Mouse (Mus musculus) macrophage (primary cell): ENCODE data around the gene Ercc5. TPM values are rescaled to one million over a fixed set of nuclear protein-coding genes. Genes with fewer than 3 reads are reported as not detected.

Source experiments
- H3K27ac ChIP-seq: fragments of 350-480 bp; formaldehyde crosslinking; 2 replicates; pipeline ENCODE4 v1.9.0; 2021
- H3K36me3 ChIP-seq: fragments of 350-480 bp; formaldehyde crosslinking; 2 replicates; pipeline ENCODE4 v1.9.0; 2021; ENCODE audit errors: inconsistent target
- H3K4me3 ChIP-seq: fragments of 350-480 bp; formaldehyde crosslinking; 2 replicates; pipeline ENCODE4 v1.9.0; 2021; ENCODE audit errors: inconsistent target
- H3K79me2 ChIP-seq: fragments of 350-480 bp; formaldehyde crosslinking; 2 replicates; pipeline ENCODE4 v1.9.0; 2021; ENCODE audit errors: inconsistent target
- WGBS: methylation state at CpG from one replicate; pipeline ENCODE4 v1.1.7; 2026; ENCODE audit warnings: inconsistent platforms; ENCODE audit not compliant: missing documents; 5-methylcytosine and 5-hydroxymethylcytosine counted together
- polyA plus RNA-seq: library from polyadenylated mRNA; stranded (reverse); fragments of 250-400 nt; gene quantifications from 3 replicates; pipeline ENCODE4 v1.2.4, GENCODE M21; 2018; ENCODE audit warnings: inconsistent platforms

Ercc5 gene
- polyA plus RNA-seq, 1 experiment from 2014 or later, result 9.2 TPM

DNA sequence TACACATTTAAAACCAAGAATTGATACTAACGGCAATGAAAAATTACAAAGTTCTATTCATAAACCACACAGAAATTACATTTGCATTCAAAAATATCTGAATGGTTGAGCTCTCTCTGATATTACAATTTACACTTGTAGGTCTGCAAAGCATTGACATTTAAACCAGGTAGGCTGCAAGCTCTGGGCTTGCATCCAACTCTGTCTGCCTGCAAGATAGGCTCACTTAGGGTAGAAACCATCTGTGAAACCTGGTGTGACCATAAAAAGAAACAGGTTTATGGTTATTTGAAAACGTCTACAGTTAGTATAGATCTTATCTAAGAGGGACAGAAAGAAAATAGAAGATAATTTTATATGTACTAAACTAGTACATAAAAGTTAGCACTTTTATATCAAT lies 69.6 kb downstream of the Ercc5 start:
- Histone ChIP-seq H3K36me3 (no peaks in the 10 kb centered on the region), H3K79me2 (no peaks in the 10 kb centered on the region), H3K4me3 (no peak overlapping the region), H3K27ac (no peak overlapping the region)
- WGBS, result 62% methylated on average over 2 of the region's 2 CpGs

DNA sequence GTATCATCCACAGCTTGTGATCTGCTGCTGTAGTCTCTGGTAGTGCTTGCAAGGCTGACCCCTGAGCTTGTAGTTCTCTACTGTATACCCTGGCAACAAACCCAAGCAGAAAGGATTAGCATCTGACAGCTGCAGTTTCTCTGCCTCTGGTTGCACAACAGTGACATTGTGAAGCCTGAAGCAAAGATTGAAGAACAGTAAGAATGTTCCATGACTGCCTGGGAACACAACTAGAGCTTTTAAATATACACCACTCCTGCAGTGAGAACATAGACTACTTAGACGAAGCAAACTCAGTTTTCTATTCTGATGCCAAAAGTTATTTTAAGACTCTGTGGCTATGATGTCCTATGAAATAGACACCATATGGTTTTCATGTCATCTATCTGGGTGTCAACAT lies 71.3 kb downstream of the Ercc5 start, which contains the start of gene Mettl21e:
TSS of gene Mettl21e (minus strand) at position 86 of the 400 bp plus-strand sequence.
- no peaks in the 10 kb centered on the region for H3K79me2 ChIP-seq
- H3K27ac ChIP-seq, result no peak within 1 kb of the TSS
- H3K36me3 ChIP-seq, result no peaks in the 10 kb centered on the region
- 100% methylated on average over 1 of the region's 1 CpGs for WGBS
- no peak within 1 kb of the TSS for H3K4me3 ChIP-seq

DNA sequence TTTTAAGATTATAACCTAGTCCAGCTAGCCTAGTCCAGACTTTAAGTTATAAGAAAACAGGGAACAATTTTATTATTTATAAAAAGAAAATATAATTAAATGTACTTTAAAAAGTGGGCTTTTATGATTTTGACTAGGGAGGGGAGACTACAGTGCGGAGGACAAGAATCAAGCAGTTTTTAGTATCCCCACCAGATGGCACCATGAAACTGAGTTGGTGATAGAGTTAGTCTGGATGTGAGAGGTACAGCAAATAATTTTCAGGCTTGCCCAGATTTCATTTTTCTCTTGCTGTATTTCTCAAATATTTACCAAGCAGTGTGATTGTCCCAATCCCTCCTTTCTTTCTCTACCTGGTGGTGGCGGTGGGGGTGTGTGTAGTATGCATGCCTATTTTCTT lies 81.5 kb downstream of the Ercc5 start:
- Histone ChIP-seq H3K36me3 (no peaks in the 10 kb centered on the region), H3K79me2 (no peaks in the 10 kb centered on the region), H3K27ac (no peak overlapping the region), H3K4me3 (no peak overlapping the region)
- WGBS, result 66% methylated on average over 2 of the region's 2 CpGs

Other genes starting within 250 kb of the Ercc5 start
- 34.3 to 46.0 TPM (median 42.9 TPM) in 3 replicates for gene Tpp2, start 214.1 kb upstream of the Ercc5 start, polyA plus RNA-seq
- not detected in 3 replicates for gene Mettl21c, start 127.7 kb upstream of the Ercc5 start, polyA plus RNA-seq
- gene Gm8251, start 85.8 kb upstream of the Ercc5 start, polyA plus RNA-seq, result not detected in 3 replicates
- gene Tex30, start 45.3 kb upstream of the Ercc5 start, polyA plus RNA-seq, result 6.4 to 14.7 TPM (median 9.7 TPM) in 3 replicates
- gene Kdelc1, start 28.9 kb upstream of the Ercc5 start, polyA plus RNA-seq, result 8.4 to 13.7 TPM (median 9.8 TPM) in 3 replicates
- gene Bivm, start 28.8 kb upstream of the Ercc5 start, polyA plus RNA-seq, result 9.3 to 13.5 TPM (median 13.2 TPM) in 3 replicates
- not detected in 3 replicates for gene Mettl21e, start 71.2 kb downstream of the Ercc5 start, polyA plus RNA-seq